In genomic region chr7:112238768-112239728, GRCm38 (mm10) we compare ENCODE assay signal across 9 mouse cellular contexts. TPM values are rescaled to one million over a fixed set of nuclear protein-coding genes. Genes with fewer than 3 reads are reported as not detected.
DNase-seq lines count a peak whose midpoint lies in the region; ATAC-seq and TF ChIP-seq lines count a peak whose summit lies in the region.
"Had no signal": no experiment of that assay in that cellular context is flagged by ENCODE, and none has a peak within 500 bp of the region (broad histone marks: within the 10 kb centered on the region; RNA-seq: fewer than 3 reads in every experiment).

No protein-coding gene starts in this region.

- H3K4me1 ChIP-seq in heart, embryonic 12.5 days (replicated peaks): peaks cover 88% of the 10 kb centered on the region
- H3K4me1 ChIP-seq in lung, embryonic 14.5 days (ENCODE audit: insufficient read depth): no peaks in the 10 kb centered on the region

- WGBS in heart, embryonic 12.5 days: 56% methylated on average over 10 of the region's 10 CpGs
- 38% methylated on average over 10 of the region's 10 CpGs for WGBS in lung, embryonic 14.5 days

- H3K27me3 ChIP-seq in heart, embryonic 12.5 days (replicated peaks): no peaks in the 10 kb centered on the region
- no peaks in the 10 kb centered on the region for H3K27me3 ChIP-seq in lung, embryonic 14.5 days (ENCODE audit: insufficient read depth, low read length)

- DNase-seq in heart, postnatal 14 days: no peak
- DNase-seq in urinary bladder, postnatal 14 days (ENCODE audit: low spot score): peak; percentile 20
- no peak for DNase-seq in urinary bladder, adult 18-20 months (ENCODE audit: low spot score in 2 of 2)
- DNase-seq in lung, embryonic 14.5 days: peak; percentile 24
- peak; percentile 95 for DNase-seq in telencephalon, adult 2 months (ENCODE audit: low read depth, low spot score)
- DNase-seq in gastrocnemius, postnatal 14 days: no peak
- DNase-seq in MN1 (ENCODE audit: low spot score): no peak

- ATAC-seq in heart, embryonic 12.5 days (ENCODE audit: insufficient number of reproducible peaks, low FRiP score): no peak
- 0 out of 2 replicates have a peak, but pooled peaks have one; percentile 56 for ATAC-seq in lung, embryonic 14.5 days (ENCODE audit: insufficient read depth)

- no peak overlapping the region for H3K4me2 ChIP-seq in heart, embryonic 12.5 days
- no peak overlapping the region for H3K4me2 ChIP-seq in lung, embryonic 14.5 days
- H3K4me2 ChIP-seq: neural tube, embryonic 13.5 days had no signal

- H3K9me3 ChIP-seq in heart, embryonic 12.5 days (replicated peaks): no peaks in the 10 kb centered on the region
- no peaks in the 10 kb centered on the region for H3K9me3 ChIP-seq in lung, embryonic 14.5 days (ENCODE audit: low read depth, low read length)
- H3K9me3 ChIP-seq: neural tube, embryonic 13.5 days had no signal

- no peak overlapping the region for H3K9ac ChIP-seq in heart, embryonic 12.5 days
- H3K9ac ChIP-seq in lung, embryonic 14.5 days: no peak overlapping the region
- H3K9ac ChIP-seq: neural tube, embryonic 13.5 days had no signal

- peak overlapping the region; percentile 40; the same call in 1 of the 2 replicates for H3K27ac ChIP-seq in heart, embryonic 12.5 days (ENCODE audit: poor library complexity, severe bottlenecking)
- H3K27ac ChIP-seq in lung, embryonic 14.5 days (ENCODE audit: low read depth): peak overlapping the region; percentile 0; the same call in 1 of the 2 replicates
- H3K27ac ChIP-seq: neural tube, embryonic 13.5 days had no signal

- TF ChIP-seq CTCF in lung, embryonic 14.5 days (IDR thresholded peaks at IDR 0.05; ENCODE audit: low read depth): no peak

- no peak overlapping the region for H3K4me3 ChIP-seq in heart, embryonic 12.5 days
- no peak overlapping the region for H3K4me3 ChIP-seq in lung, embryonic 14.5 days (ENCODE audit: low read depth, low read length)
- H3K4me3 ChIP-seq: neural tube, embryonic 13.5 days had no signal

- intact Hi-C loops in heart, postnatal 14 days (cut with DNase I): no loop called here
- intact Hi-C loops in gastrocnemius, postnatal 14 days (cut with DNase I; ENCODE audit: low total_unique reads): no loop called here

- H3K36me3 ChIP-seq in heart, embryonic 12.5 days: peaks cover 86% of the 10 kb centered on the region
- H3K36me3 ChIP-seq in lung, embryonic 14.5 days (ENCODE audit: insufficient read depth): peaks cover 3% of the 10 kb centered on the region; the same call in 1 of the 2 replicates
- H3K36me3 ChIP-seq: neural tube, embryonic 13.5 days had no signal

RNA-seq across cellular contexts. Expression of gene Mical2, which starts 13.4 kb away (rescaled TPM):
- polyA plus RNA-seq in heart, embryonic 12.5 days (2016; fragmentation: Nextera tagmentation; extraction: Ambion mirVana): 156 and 163 TPM in 2 replicates
- total RNA-seq in heart, postnatal 14 days (2021): 100 to 1,000 TPM; 105 to 127 TPM
- 15.3 and 18.3 TPM in 2 replicates for polyA plus RNA-seq in lung, embryonic 14.5 days (2014; fragmentation: Nextera tagmentation; extraction: Ambion mirVana)
- total RNA-seq in gastrocnemius, postnatal 14 days (2021): 100 to 1,000 TPM in 1 of 2 experiments, 10 to 100 TPM in 1; 86.4 to 106 TPM

Comparison
In these comparisons a context has a peak if more than half of its experiments do, and no peak if none do; other contexts are left out.
1. DNase-seq: peak in urinary bladder, postnatal 14 days (single experiment), lung, embryonic 14.5 days (single experiment) and telencephalon, adult 2 months (single experiment); none in heart, postnatal 14 days (0 of 2), urinary bladder, adult 18-20 months (0 of 2), gastrocnemius, postnatal 14 days (single experiment) and MN1 (single experiment).